Mouse (Mus musculus) cerebellum, postnatal 25 days (tissue): ENCODE measurements around the gene Cfap20.

ENCODE experiments used
- DNase-seq, 2 experiments: peaks; one replicate each; pipeline ENCODE4 v3.0.0; 2021; ENCODE audit warnings: mixed read lengths in 2 of 2

Gene Cfap20

DNA sequence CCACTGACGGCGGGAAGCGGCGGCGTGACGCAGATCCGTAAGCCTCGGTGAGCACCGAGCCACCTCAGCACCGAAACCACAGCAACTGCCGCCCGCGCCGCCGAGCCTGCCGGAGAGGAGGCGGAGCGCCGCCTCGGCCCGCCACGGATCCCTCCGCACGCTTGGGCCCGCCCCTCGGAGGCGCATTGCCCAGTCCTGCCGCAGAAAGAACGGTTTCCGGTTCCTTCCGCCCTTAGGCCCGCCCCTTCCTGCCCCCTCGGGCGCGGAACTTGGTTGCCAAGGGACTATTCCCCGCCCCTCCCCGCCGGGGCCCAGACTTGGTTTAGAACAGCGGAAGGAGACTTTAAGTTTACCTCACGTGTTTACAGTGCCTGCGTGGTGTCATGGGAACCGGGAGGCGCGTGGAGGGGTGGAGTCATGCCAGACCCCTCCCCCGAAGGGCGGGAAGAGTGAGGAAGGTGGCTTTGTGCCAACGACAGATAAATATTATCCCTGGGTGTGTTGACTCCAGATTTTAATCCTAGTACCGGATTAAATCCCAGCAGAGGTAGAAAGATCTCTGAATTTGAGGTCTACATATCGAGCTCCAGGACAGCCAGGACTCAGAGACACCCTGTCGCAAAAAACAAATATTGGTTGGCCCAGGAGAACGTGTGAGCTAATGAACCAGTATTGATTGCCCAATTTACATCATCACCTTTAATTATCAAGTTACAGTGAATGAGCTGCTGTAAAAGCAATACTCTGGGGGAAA is at the start of gene Cfap20:
Gene Cfap20, minus strand, starts transcription at position 184 of the 754 bp plus-strand sequence.
- peak; percentile 99 to 100 for DNase-seq

DNA sequence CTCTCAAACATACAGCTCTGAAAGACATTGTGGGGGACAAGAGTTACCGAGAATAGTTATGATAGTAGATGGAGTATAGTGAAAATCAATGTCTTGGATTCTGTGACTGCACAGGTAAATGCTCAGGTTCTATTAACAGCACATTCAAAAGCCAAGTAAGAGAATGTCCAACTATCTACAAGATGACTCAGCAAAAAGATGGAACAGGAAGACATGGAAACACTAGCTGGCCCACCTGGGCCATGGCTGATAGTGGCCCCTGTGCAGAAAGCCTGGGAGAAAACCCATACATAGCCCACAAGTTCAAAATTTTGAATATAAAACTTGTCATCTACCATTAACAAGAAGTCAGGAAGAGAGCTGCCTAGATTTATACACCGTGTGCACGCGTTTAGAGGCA is 35.3 kb upstream of the Cfap20 start:
- no peak for DNase-seq

DNA sequence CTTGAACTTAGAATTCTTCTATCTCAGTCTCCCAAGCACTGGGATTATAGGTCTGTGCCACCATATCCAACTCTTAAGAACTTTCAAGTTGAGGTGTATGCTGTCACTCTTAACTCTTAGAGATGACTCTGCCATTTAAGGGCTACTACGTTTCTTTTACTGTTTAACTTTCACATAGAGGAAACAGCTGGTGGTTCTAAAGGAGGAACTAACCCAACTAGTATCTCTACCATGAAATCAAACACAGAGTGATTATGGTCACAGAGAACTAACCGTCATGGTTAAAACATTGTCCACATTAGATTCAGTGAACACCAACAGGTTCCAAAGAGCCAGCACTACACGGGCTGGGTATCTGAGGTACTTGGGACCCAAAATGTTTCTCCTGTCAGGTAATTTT is 34.3 kb upstream of the Cfap20 start:
- DNase-seq: no peak

GRCm38 (mm10) chr8:95466543-95466942 is 31.9 kb upstream of the Cfap20 start:
- no peak for DNase-seq

DNA sequence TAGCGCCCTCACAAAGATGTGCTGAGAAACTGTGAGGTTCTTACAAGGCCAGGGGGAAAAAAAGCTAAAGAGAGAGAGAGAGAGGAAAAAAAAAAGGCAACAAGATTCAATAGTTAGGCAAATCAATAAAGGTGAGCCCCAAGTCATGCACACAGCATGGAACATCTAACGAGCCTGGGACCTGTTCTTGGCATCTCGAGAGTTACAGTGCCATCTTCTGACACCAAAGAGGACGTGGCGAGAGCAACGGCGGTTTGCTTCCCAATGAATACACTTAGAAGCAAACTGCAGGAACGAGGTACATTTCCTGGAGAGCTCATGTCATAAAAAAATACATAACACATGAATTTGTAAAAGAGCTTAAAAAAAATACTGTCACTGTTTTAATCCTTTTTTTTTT is 17.8 kb upstream of the Cfap20 start:
- DNase-seq: no peak

- DNase-seq: no peak
These were observed 15.6 kb upstream of the Cfap20 start for GRCm38 (mm10) chr8:95450271-95450670.

DNA sequence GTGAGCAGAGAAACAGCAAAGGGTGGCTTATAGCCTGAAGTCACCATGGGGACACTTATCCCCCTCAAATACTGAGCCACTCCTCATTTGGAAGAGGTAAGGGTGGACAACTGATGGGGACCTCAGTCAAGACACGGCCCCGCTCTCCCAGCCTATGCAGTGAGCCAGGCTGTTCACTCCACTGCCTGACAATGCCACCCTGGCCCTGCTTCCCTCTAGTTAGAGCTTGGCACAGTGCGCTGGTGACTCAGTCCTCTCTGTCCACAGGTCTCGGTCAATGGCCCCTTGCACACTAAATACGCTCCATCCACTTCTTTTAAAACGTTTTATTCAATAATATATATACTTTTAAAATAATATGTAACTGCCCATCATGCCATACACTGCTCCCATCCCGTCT is 13.0 kb upstream of the Cfap20 start:
- no peak for DNase-seq

GRCm38 (mm10) chr8:95445042-95445441 is 10.4 kb upstream of the Cfap20 start:
- DNase-seq: no peak

DNA sequence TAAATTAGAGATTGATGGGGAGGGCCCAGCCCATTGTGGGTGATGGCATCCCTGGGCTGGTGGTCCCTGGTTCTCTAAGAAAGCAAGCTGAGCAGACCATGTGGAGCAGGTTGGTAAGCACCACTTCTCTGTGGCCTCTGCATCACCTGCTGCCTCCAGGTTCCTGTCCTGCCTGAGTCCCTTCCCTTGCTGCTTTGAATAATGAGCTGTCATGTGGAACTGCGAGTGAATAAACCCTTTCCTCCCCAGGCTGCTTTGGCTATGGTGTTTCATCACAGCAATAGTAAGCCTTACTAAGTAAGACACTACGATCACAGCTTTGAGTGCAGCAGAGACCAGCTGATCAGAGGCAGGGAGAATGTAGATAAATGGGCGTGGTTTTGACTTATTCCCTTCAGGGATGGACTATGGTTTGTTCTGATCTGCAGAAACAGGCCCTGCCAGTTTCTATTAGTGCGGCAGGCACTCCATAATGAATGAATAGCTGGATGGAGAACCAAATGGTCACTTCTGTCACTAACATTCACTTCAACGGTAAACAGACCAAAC is 6.9 kb upstream of the Cfap20 start:
- DNase-seq: no peak

- no peak for DNase-seq
These were observed 5.6 kb upstream of the Cfap20 start for GRCm38 (mm10) chr8:95440168-95440709.

DNA sequence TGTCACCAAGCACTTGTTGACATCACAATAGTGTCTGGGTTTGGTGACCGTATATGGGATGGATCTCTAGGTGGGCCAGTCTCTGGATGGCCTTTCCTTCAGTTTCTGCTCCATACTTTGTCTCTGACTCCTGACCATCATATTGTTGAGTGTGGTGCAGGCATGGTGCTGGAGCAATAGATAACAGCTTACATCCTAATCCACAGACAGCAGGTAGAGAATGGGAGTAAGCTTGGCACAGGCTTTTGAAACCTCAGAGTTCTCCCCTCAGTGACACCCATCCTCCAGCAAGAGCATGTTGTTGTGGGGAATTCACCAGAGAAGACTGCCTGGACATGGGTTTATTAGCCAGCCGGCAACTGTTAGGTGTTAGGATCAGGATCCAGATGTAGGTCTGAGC is 4.8 kb upstream of the Cfap20 start:
- DNase-seq: no peak

- DNase-seq: no peak
These were observed 2.8 kb upstream of the Cfap20 start for GRCm38 (mm10) chr8:95437341-95437992.

DNA sequence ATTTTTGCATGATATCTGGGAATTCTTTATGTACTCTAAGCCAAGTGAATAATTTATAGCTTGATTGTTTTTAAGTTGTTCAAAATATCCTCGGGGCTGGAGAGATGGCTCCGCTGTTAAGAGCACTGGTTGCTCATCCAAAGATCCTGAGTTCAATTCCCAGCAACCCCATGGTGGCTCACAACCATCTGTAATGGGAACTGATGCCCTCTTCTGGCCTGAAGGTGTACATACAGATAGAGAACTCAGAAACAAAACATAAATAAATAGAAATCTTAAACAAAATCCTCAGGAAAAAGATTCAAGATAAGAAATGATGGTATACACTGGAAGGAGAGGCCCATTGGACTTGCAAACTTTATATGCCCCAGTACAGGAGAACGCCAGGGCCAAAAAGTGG is 1.3 kb upstream of the Cfap20 start:
- DNase-seq: no peak

DNA sequence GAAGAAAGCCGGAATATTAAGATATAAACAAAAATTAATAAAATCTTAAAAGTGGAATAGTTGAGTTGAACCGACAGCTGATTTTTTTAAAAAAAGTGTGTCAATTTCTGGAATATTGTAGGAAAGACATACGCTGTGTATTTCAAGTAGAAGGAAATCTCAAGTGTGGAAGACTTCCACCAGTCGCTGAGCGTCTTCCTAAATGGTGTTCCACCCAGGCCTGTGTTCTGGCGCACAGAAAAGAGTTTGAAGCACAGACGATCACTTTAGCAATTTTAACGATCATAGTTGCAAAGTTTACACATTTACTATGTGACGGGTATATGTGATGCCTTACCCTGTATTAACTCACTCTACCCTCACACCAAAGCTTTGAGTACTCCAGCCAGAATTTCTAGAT is 802 bp upstream of the Cfap20 start:
- DNase-seq: no peak

GRCm38 (mm10) chr8:95434233-95434632 is 436 bp downstream of the Cfap20 start:
- DNase-seq: peak in 1 of 2 experiments; percentile 69

DNA sequence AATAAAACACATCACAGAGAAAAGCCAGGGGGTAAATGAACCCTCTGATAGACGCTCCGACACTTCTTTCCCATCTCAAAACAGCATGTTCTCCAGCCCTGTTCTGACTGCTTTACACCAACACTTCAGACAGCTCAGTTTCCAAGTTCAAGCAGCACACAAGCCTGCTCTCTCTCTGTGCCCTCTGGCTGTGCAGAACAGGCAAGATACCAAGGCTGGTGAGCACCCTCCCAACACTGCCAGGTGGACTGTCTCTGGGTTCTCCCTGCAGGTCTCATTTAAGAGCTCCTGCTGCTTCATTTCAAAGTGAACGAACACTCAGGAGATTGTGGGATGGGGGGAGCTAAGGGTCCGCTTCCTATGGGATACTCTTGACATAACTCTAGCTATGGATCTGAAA is 1.5 kb downstream of the Cfap20 start:
- DNase-seq: peak; percentile 20 to 25

DNA sequence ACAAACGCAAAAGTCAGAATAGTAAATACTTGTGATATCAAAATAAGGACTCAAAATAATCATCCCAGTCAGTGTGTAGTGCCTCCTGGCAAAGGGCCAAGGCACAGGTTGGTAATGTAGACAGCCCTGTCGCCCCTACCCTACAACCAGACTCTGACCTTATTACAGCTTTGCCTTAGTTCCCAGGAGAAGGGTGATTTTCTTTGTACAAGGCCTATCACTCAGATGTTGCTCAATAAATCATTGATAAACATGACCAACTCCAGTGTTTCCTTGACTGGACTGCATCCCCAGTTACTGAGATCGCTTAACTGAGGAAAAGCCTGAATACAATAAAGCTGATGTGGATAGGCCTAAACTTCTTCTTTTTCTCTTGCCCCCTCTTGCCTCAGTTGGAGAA is 2.2 kb downstream of the Cfap20 start:
- peak in 1 of 2 experiments; percentile 35 for DNase-seq

- DNase-seq: peak; percentile 40 to 56
These were observed 4.7 kb downstream of the Cfap20 start for GRCm38 (mm10) chr8:95429945-95430344.

DNA sequence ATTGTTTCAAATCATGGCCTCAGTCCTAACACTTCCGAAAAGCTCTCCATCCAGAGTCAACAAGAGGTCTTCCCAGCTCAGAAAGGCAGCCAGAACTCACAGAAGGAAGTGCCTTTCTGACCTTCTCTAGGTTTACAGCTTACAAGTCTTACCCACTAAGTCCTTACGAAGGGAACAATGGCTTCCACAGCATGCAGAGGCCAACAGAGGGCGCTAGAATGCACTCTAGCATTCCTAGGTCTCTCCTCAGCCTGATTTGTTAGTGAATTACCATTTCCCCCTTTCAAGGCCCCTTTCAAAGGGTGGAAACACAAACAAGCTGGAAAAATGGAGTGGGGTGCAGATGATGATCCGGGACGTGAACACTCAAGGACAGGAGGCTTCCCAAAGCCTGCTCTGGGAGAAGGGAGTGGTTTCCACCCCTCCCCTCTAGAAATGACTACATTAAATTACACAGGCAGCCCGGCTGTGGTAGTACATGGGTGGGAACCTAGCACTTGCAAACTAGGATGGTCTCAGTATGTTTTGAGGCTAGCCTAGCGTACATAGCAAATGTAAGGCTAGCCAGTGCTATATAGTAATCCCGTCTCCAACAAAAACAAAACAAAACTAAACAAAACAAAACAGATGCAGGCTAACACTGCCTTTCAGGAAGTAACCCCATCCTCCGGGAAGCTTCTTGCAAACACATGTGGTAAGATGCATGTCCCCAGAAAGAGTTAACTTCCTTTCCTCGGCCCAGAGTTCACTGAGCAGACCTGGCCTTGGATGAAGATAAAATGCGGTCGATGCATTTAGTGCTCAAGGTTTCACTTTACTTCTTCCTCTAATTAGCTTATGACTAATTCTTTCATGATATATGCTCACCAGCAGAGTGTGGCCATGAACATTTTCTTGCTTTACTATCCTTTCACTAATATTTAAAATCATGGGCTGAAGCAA is 6.8 kb downstream of the Cfap20 start:
- DNase-seq: peak; percentile 56 to 75

DNA sequence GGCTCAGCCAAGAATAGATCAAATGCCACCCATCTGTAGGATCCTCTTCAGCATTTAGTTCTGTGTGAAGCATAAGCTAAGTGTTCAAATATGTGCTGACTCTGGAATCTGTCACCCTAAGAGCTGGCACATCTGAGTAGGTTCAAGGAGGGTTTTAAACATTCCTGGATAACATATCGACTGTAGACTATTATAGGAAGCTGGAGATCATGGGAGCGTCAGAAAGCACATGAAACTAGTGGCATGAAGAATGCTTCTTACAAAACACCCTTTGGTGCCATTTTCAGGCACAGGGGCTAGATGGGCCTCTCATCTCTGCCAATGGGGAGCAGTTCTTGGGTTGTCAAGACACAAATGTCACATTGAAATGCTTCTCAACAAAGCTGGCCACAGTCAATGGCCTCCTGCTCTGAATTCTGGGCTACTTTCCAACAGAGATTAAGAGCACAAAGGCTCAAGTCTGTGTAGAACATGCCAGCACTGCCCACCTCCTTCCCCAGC is 7.8 kb downstream of the Cfap20 start:
- peak; percentile 34 to 37 for DNase-seq

DNA sequence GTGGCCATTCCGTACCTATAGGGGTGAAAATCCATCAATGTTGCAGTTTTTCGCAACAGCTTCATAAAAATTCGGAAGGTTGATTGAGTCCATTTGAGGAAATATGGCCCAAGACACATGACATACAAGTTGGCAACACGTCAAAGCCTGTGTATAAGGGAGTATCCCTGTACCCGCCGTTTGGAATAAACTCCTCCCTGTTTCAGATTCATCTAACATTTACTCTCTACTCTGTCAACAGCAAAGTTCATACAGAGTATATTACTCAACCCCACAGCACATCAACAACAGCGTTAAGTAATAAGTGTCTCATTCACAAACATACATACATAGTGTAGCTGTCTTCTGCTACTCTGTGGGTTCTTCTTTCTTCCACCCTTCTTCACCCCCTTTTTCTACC is 10.0 kb downstream of the Cfap20 start:
- no peak for DNase-seq

DNA sequence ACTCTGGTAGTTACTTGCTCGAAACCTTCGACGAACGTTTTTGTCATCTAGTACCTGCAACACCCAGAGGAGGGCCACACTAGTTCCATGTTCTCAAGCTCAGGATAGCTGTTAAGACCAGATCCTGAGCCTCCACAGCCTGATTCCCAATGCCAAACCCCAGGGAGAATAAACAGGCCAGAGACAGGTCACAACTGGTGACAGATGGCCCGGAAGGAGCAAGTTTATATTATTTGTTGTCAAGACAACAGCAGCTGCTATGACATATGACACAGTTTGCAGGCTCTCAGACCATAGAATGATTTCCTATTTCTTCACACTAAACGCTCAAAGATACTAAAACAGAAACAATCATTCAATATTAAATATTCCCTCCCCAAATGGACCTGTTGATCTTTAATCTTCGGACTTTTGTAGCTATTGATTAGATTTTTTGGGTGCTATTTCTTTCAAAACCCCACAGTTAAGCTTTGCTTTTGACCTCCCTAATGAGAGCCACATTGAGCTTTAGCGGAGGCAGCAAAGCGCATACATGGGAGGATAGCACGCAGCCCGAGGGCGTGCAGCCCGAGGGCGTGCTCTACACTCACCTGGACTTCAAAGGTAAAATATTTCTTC is 12.4 kb downstream of the Cfap20 start:
- DNase-seq: no peak
